Mouse (Mus musculus): ENCODE data around the gene Tldc2.

The Tldc2 gene

DNA sequence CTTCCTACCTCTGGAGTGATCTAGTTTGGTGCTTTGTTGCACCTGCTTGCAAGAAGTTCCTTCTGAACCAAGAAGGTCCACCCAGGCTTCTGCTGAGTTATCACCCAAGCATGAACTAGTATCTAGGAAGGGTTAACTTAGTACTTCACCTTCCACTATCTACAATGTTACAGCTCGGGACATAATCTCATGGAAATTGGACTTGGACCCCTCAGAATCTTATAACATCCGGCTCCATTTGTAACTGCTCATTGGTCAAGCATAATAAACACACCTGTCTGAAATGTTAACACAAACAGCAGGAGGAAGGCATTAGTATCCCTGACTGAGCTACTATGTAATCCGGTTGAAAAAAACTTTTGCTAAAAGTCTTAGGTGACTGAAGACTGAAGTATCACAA is 40.5 kb downstream of the Tldc2 start:
- in situ Hi-C loops (cut with MboI, MseI) = no loop called here

DNA sequence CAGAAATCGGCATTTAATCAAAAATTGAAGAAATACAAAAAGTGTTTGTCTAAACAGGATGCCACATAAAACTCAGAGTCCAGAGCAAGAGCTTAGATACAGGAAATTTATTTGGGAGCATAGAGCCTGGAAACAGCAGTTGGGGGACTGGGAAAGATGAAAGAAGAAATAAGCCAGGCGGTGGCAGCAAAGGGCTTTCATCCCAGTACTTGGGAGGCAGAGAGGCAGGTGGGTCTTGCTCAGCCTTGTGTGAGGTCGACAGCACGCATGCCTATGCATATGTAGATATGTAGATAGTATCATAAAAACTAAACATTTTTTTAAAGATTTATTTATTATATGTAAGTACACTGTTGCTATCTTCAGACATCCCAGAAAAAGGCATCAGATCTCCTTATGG is 41.2 kb downstream of the Tldc2 start:
- in situ Hi-C loops (cut with MboI, MseI) = no loop called here

DNA sequence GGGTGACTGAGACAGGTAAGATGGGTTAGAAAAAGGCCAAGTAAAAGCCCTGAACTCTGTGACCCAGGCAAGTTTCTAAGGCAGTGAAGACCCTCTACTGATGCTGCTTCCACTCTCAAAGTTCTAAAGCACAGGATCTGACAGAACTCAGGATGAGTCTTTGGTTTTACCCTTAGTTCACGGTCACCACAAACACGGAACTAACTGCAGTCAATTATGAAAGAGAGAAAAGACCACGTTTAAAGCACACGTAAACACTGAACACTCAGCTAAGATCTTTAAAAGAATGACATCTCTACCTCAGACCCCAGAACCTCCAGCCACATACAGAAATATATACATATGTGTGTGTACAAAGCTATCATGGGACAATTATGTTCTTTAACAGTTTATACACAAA is 42.2 kb downstream of the Tldc2 start:
- in situ Hi-C loops (cut with MboI, MseI) = no loop called here

DNA sequence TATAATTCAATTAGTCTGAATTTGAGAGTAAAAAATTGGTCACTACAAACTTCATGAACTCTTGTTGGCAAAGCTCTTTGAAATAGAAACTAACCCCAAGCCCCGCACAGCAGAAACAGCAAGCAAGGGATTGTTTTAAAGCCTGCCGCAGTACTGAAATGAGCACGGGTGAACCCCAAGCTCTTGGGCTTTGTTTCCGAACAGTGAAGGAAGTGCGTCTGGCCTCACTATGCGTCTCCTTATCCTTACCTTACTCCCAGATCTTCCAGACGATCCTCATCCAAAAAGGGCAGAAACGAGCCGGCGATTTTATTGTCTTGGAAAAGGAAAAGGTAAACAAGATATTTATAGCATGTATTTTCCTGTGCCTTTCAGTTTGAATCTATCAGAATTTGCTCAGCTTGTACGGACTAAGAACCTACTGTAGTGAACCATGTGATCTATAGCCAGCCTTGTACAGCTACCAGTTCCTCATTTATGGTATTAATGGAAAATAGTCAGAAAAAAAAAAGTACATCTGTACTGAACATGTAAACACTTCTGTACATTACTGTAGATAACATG is 42.8 kb downstream of the Tldc2 start:
- in situ Hi-C loops (cut with MboI, MseI) = no loop called here

DNA sequence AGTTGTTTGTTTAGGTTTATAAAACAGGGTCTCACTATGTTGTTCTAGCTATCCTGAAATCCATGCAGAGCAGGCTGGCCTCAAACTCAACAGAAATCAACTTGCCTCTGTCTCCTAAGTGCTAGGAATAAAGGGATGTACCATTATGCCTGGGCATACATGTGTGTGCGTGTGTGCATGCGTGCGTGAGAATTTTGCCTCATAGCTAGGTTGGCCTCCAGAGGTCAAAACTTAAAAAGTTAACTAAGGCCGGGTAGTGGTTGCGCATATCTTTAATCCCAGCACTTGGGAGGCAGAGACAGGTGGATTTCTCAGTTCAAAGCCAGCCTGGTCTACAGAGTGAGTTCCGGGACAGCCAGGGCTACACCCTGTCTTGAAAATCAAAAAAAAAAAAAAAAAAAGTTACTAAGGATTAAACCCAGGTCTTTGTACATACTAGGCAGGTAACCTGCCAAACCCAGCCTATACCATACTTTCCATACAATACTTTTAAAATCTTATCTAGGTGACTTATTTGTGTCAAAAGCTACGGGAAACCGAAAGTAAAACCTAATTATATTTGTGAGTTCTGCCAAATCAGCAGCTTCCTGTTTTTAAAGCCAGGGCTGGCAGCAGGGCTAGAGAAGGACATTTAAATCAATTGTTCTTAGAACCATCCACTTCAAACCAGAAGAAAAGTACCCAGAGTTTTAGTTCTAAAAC is 44.1 kb downstream of the Tldc2 start:
- in situ Hi-C loops (cut with MboI, MseI) = no loop called here

DNA sequence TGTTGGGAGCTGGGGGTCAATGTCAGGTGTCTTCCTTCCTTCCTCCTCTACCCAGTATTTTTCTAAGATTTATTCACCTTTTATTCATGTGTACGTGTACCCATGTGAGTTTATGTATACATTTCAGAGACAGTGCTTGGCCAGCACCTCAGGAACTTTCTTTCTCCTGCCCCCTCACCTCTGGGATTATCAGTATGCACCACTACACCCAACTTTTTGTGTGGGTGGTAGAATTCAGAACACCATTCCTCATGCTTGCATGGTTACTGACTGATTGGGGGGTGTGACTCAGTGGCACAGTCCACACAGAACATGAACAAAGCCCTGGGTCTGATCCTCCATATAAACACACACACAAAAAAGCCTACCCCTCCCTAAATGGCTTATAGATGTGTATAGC is 45.2 kb downstream of the Tldc2 start:
- in situ Hi-C loops (cut with MboI, MseI) = no loop called here

DNA sequence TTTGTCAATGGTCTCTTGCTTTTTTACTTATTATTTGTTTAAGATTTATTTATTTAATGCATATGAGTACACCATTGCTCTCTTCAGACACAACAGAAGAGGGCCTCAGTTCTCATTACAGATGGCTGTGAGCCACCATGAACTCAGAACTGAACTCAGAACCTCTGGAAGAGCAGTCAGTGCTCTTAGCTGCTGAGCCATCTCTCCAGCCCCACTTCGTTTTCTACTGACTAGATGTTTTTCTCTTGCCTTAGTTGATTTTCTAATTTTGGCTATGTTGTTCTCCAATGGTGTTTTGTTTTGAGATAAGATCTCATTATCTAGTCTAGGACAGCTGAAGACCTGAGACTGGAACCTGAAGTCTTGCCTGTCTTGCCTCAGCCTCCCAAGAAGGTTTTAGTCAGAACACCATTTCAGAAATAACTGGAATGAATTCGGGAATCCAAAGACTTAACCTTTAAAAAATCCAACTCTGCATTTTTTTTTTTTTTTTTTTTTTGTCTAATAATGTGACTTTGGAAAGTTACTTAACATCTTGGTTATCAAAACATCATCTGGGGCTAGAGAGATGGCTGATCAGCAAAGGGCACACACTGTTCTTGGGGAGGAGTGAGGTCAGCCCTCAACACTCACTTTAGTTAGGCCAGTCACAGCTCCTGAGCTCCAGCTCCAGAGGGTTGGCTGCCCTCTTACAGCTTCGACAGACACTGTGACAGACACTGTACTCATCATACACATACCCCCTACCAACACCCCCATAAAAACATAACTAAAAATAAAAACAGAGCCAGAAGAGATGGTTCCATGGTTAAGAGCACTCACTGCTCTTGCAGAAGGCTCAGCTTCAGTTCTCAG is 46.1 kb downstream of the Tldc2 start:
- in situ Hi-C loops (cut with MboI, MseI) = no loop called here

DNA sequence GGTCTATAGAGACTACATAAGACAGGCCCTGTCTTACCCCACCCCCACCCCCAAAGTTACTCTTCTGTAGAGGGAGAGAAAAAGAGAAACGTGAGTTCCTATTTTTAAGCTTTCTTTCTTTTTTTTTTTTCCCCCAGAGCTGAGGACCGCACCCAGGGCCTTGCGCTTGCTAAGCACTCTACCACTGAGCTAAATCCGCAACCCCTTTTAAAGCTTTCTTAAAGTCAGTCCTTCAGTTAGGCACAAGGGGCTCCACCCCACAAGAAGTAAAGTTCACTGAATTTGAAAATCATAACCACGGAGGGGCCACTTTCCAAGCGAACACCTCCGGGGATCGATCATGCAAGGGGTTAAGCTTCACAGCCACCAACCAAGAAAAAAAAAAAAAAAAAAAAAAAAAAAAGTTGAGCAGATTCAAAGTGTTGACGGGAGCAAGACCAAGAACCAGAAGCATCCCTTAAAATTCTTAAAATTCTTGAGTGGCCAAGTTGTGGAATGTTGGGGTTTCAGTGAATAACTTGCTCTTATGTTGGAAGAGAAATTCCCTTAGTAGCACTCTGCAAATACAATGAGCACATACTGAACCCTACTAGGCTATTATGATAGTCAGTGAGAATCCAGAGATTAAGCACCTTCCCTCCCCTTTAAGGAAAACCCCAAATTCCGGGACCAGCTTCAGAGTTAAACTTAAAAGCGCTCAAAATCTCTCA is 47.1 kb downstream of the Tldc2 start:
- in situ Hi-C loops (cut with MboI, MseI) = no loop called here

DNA sequence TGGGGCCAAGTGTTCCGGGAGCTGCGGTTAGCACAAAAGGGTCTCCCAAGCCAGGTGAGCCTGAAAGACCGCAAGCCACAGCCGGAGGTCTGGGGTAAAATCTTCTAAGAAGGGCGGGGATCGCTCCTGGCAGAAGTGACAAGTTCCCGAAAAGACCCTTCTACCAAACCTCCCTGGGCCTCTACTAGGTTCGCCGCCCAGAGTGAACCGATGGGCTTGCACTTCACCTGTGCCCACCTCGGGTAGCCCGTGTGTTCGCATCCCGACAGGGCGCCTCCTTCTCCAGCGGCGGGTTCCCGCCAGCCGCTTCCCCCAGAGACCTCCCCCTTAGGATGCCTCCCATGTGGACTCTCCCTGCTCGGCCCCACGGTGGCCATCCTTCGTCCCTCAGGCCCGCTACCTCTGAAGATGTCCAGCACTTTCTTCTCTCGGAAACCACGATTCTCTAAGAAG is 47.6 kb downstream of the Tldc2 start:
- in situ Hi-C loops (cut with MboI, MseI) = no loop called here

DNA sequence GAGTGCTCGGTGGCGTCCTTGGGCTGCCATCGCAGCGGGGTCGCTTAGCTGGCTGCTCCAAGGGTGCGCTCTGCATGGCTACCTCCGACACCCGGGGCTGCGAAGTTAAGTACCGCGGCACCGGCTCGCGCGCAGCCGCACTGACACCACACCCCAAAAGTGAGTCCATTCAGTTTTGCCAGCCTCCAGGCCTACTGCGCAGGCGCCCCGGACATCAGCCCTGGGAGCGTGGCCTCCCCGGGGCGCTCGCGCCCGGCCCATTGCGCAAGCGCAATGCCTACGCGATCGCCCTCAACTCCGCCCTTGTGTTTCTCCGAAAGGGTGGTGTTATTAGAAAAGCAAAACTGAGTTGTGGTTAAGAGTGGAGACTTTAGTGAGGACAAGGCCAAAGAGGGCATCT is 48.2 kb downstream of the Tldc2 start, which contains the start of gene Samhd1:
Gene Samhd1, minus strand, starts transcription at position 252 of the 400 bp plus-strand sequence.
- in situ Hi-C loops (cut with MboI, MseI) = loop anchor here (5.0 kb wide), 1 partner anchor 67 kb away; the partner anchor contains the start of gene Rbl1

DNA sequence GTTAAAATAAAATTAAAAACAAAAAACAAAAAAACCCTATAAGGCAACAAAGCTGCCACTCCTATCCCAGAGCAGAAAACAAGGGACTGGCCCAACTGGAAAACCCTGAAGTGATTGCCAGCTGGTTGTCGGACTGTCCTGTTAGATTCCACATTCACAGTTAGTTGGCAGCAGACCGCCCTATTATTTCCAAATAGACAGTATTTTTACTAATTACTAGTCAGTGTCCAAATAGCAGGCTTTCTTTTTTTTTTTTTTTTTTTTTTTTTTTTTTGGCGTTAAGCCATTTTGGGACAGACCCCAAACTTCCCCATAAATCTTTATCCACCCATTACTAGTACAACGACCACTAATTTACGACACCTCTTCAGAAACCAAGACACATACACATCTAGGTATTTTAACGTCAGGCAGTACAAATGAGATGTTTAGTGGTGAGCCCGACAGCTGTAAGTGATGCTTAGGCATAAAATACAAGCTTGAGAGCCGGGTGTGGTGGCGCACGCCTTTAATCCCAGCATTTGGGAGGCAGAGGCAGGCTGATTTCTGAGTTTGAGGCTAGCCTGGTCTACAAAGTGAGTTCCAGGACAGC is 48.8 kb downstream of the Tldc2 start:
- in situ Hi-C loops (cut with MboI, MseI) = loop anchor here (5.0 kb wide), 1 partner anchor 67 kb away; the partner anchor contains the start of gene Rbl1

DNA sequence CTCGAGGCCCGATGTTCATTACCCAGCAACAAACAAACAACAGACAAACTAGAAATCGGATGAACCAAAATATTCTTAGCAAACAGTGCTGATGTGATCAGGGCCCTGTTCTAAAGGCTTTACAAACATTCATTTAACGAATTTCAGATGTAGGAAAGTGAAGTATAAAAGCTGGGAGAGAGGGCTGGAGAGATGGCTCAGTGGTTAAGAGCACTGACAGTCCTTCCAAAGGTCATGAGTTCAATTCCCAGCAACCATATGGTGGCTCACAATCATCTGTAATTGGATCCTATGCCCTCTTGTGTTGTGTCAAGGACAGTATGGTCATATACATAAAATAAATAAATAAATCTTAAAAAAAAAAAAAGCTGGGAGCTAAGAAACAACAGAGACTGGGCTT is 49.3 kb downstream of the Tldc2 start:
- in situ Hi-C loops (cut with MboI, MseI) = loop anchor here (5.0 kb wide), 1 partner anchor 66 kb away; the partner anchor contains the start of gene Rbl1

DNA sequence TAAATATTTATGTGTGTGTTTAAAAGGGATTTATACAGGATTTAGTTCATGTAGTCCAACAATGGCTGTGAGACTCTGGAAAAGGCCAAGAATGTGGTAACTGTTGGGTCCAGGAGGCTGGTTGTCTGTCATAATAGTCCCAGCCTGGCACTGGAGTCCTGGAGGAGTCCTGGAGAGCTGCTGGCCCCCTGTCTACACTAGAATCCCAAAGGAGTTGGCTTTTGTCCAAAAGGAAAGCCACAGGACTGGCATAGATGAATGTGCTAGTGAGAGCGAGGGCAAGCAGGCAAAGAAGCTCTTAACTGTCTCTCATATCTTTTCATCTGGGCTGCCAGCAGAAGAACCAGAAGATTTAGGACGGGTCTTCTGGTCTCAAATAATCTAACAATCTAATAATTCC is 49.8 kb downstream of the Tldc2 start:
- in situ Hi-C loops (cut with MboI, MseI) = loop anchor here (5.0 kb wide), 1 partner anchor 66 kb away; the partner anchor contains the start of gene Rbl1

DNA sequence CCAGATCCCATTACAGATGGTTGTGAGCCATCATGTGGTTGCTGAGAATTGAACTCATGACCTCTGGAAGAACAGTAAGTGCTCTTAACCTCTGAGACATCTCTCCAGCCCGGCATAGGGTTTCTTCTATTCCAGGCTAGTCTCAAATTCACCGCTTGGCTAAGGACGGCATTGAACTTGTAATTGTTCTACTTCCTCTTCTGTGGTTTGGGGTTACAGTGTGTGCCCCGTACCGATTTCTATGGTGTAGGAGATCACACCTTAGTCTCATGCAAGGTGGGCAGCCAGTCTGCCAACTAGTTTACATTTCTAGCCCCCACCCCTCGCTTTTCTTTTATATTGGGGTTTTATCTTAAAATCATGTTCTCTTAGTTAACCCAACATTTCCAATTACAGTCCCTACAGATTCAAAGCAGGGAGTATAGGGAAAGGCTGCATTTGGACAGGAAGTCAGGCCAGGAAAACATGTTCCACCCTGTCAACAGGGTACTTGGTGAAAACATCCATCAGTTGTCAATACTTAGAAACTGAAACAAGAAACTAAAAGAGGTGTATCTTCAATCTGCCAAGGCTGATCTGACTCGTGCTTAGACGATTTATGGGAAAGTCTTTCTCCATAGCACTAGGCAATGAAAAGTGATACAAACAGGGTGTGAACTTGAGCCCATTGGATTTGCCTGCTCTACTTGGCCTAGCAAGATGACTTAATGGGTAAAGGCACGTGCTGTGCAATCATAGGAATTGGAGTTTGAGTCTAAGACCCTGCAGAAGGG is 51.3 kb downstream of the Tldc2 start:
- in situ Hi-C loops (cut with MboI, MseI) = loop anchor here (5.0 kb wide), 1 partner anchor 64 kb away; the partner anchor contains the start of gene Rbl1

DNA sequence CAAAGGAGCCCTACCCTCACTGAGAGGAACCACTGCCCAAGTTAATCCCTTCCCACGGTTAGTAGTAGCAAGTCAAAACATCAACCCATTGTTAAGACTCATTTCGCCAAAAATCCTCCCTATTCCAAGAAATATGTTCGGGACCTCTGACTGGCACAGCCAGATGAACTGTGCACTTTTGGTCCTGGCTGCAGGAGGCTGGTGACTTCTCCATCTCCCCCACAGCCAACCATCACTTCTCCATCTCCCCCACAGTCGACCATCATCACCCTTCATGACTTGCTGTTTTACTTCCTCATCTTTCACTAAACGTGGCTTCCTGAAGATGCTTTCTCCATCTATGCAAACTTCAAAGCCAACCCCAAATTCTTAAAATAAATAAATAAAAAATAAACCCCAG is 52.0 kb downstream of the Tldc2 start:
- in situ Hi-C loops (cut with MboI, MseI) = loop anchor here (5.0 kb wide), 1 partner anchor 63 kb away; the partner anchor contains the start of gene Rbl1

DNA sequence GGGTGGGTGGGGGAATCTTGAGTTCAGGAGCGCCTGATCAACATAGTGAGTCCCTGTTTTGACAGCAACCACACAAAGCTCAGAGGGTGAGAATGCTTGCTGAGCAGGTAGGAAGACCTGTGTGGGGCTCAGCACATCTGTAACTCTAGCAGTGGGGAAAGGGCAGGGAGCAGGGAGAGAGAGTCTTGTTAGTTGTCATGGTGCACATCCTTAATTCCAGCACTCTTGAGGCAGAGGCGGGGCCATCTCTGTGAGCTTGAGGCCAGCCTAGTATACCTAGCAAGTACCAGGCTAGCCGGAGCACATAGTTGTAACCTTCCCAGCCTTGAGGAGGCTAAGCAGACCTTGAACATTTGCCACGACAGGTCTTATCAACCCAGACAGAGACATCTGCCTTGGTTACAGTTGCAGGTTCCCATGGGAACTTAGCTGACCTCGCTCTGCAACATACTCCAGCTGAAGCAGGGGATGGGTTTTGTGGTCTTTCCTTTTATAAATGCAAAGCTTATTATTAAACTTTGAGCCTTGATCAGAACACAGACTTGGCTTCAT is 52.5 kb downstream of the Tldc2 start:
- in situ Hi-C loops (cut with MboI, MseI) = loop anchor here (5.0 kb wide), 1 partner anchor 63 kb away; the partner anchor contains the start of gene Rbl1

DNA sequence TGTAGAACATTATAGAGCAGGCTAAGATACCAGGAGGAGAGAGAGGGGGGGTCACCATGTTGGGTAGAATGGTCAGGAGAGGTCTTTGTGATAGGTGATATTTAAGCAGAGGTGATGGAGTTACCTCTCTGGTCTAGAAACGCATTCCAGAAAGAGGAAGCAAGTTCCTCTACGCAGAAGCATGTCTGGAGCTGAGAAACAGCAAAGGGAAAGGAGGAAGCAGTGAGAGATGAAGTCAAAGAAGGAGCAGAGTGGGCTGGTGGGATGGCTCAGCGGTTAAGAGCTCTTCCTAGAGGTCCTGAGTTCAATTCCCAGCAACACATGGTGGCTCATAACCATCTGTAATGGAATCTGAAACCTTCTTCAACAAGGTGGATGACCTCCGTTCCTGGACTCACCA is 55.1 kb downstream of the Tldc2 start:
- in situ Hi-C loops (cut with MboI, MseI) = no loop called here

DNA sequence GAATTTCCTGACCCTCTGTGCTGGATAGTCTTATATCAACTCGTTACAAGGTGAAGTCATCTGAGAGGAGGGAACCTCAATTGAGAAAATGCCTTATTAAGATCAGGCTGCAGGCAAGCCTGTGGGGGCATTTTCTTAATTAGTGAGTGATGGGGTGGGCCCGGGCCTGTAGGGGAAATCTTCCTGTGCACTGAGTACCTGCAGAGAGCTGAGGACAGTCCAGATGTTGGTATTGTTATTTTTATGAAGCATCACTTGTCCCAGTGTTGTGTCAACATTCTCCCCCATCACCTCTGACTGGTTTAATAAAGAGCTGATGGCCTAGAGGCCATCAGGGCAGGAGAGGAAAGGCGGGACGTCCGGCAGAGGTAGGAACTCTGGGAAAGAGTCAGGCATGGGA is 57.3 kb downstream of the Tldc2 start:
- in situ Hi-C loops (cut with MboI, MseI) = no loop called here

DNA sequence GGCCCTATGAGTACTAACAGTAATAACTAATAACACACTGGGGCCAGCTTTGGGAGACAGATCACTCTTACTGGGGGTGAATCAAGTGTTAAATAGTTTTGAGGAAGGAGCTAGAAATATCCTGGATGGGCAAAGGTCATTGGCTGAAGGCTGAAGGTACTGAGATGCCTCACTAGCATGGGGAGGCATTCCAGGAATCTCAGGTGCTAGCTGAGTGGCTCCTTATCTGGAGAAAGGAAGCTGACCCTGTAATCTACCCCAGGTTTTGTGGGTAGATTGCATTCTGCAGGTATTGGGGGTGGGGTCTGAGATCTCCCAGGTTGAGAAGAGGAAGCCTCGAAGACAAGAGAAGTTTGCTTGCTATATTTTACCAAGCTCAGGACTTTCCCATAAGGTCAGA is 58.3 kb downstream of the Tldc2 start:
- in situ Hi-C loops (cut with MboI, MseI) = no loop called here

Data from T-helper 1 cell (primary cell).